Mouse (Mus musculus) heart, embryonic 11.5 days (tissue): ENCODE measurements around the gene Glb1l3. TPM values are rescaled to one million over a fixed set of nuclear protein-coding genes. Genes with fewer than 3 reads are reported as not detected.

Experiments
- polyA plus RNA-seq: library from polyadenylated mRNA; unstranded; fragments of >200 nt; fragmentation: Nextera tagmentation; extraction: Ambion mirVana; gene quantifications from 2 replicates; pipeline ENCODE4 v1.2.1, GENCODE M21; 2014

The Glb1l3 gene
- polyA plus RNA-seq, 1 experiment from 2014 or later: not detected

Other genes starting within 250 kb of the Glb1l3 start
- gene B3gat1, start 127.2 kb downstream of the Glb1l3 start, polyA plus RNA-seq: 0.04 TPM in 1 of 2 replicates, not detected in the other
- 1.2 and 1.3 TPM in 2 replicates for gene Glb1l2, start 54.4 kb downstream of the Glb1l3 start, polyA plus RNA-seq
- 0.08 and 0.16 TPM in 2 replicates for gene Gm1110, start 62.2 kb upstream of the Glb1l3 start, polyA plus RNA-seq
- gene Acad8, start 138.7 kb upstream of the Glb1l3 start, polyA plus RNA-seq: 32.5 and 35.1 TPM in 2 replicates
- 111 TPM in 2 replicates for gene Thyn1, start 138.8 kb upstream of the Glb1l3 start, polyA plus RNA-seq
- 24.3 and 25.5 TPM in 2 replicates for gene Vps26b, start 169.2 kb upstream of the Glb1l3 start, polyA plus RNA-seq
- gene Ncapd3, start 169.3 kb upstream of the Glb1l3 start, polyA plus RNA-seq: 23.7 and 27.2 TPM in 2 replicates